Mouse (Mus musculus): ENCODE data around the gene Smtn. TPM values are rescaled to one million over a fixed set of nuclear protein-coding genes. Genes with fewer than 3 reads are reported as not detected.

The Smtn gene
- 10 to 100 TPM; 21.9 to 22.7 TPM for total RNA-seq (2023)

DNA sequence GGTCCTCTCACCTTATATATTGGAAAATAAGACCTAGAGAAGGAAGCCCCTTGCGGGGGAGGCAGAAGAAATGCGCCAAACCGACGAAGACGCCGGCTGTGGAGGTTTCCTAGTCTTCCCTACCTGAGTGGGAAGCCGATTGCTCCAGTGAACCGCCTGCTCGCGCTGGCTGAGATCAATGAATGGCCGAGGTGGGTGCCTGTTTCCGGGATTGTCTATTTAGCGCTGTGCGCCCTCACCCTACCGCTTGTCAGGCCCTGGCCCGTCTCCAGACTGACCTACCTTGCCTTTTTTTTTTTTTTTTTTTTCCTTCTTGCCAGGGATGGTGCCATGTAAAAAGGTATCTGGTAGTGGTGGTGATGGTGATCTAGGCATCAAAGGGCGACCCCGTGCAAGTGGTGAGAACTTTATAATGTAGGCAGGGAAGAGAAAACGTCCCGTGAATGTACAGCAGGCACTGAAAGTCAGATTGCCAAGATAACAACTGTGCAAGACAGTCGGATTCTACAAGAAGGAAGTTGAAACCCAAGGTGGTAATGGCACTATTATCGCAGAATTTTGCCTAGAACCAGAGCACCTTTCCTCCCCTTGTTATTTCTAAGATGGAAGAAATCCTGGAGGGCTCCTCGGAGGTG, at the start of gene Smtn:
TSS of gene Smtn (minus strand) at position 162 of the 635 bp plus-strand sequence.

GRCm38 (mm10) chr11:3514529-3515054, 25.8 kb downstream of the Smtn start, which contains the start of gene Selenom:
Gene Selenom (plus strand): TSS chr11:3514684.

DNA sequence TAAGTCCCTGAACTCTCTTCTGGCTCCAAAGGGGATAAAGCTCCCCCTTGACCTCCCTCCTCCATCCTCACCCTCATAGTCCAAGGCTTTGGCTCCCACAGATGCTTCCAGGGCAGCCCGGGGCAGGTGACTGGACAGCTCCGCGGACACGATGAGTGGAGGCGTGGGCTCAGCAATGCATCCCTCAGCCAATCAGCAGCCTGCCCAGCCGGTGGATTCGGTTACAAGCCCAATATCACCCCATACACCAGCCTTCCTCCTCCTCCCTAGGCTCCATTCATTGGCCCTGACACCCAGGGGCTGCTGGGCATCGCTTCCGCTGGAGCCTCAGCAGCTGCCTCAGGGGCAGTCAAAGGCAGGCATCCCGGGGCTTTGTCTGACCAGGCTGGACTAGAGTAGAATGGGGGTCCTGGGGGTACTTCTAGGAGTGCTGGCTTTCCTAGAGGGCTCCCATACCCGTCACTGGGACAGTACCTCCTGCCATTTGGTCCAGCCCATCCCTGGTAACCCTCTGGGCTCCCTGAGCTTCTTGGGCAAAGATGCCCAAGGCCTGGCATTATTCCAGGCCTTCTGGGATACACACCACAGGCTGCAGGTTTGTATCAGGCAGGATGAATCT, 52.4 kb downstream of the Smtn start, which contains the start of gene Pla2g3:
TSS of gene Pla2g3 (plus strand) at position 333 of the 619 bp plus-strand sequence.

Other genes with a start within 250 kb of the Smtn start
- gene Pik3ip1, start 210.2 kb downstream of the Smtn start, total RNA-seq (2023) = 10 to 100 TPM in 1 of 2 experiments, 1 to 10 TPM in 1; 9.0 to 14.7 TPM
- 10 to 100 TPM; 48.5 to 55.9 TPM for gene Limk2, start 131.4 kb downstream of the Smtn start, total RNA-seq (2023)
- gene Rnf185, start 88.2 kb downstream of the Smtn start, total RNA-seq (2023) = 10 to 100 TPM; 13.9 to 14.4 TPM
- under 1 TPM; 0.13 to 0.18 TPM for gene Pla2g3, start 52.3 kb downstream of the Smtn start, total RNA-seq (2023)
- gene Inpp5j, start 35.8 kb downstream of the Smtn start, total RNA-seq (2023) = 1 to 10 TPM; 5.3 to 7.0 TPM
- 1 to 10 TPM; 4.9 to 5.7 TPM for gene Selenom, start 25.9 kb downstream of the Smtn start, total RNA-seq (2023)
- 10 to 100 TPM; 11.8 to 17.6 TPM for gene Morc2a, start 108.6 kb upstream of the Smtn start, total RNA-seq (2023)

Data from neutrophil, adult 59 days (primary cell).